Mouse (Mus musculus): ENCODE results near the gene Gm10198. TPM values are rescaled to one million over a fixed set of nuclear protein-coding genes. Genes with fewer than 3 reads are reported as not detected.
A peak's percentile ranks its signal among the peaks of the same experiment; 100 is the strongest.

The Gm10198 gene
- polyA plus RNA-seq, 1 experiment from 2014 or later = not detected

GRCm38 (mm10) chr13:111623112-111623511 is 30.5 kb downstream of the Gm10198 start:
- WGBS = 71% methylated on average over 7 of the region's 7 CpGs
- no peak overlapping the region for H3K4me3 ChIP-seq (replicated peaks; ENCODE audit: low read length)
- no peaks in the 10 kb centered on the region for H3K27me3 ChIP-seq (ENCODE audit: control insufficient read depth, insufficient read depth, low read length)
- H3K27ac ChIP-seq (ENCODE audit: low read length) = peak overlapping the region; percentile 36; the same call in 1 of the 2 replicates
- H3K4me2 ChIP-seq (ENCODE audit: low read depth, low read length) = no peak overlapping the region
- H3K4me1 ChIP-seq (ENCODE audit: control insufficient read depth, insufficient read depth, low read length) = no peaks in the 10 kb centered on the region
- no peaks in the 10 kb centered on the region for H3K36me3 ChIP-seq (ENCODE audit: control insufficient read depth, insufficient read depth, low read length)
- H3K9me3 ChIP-seq (replicated peaks; ENCODE audit: control insufficient read depth, low read length) = no peaks in the 10 kb centered on the region
- no peak overlapping the region for H3K9ac ChIP-seq (ENCODE audit: low read length)
- no peak for ATAC-seq (ENCODE audit: insufficient read depth, low FRiP score)

DNA sequence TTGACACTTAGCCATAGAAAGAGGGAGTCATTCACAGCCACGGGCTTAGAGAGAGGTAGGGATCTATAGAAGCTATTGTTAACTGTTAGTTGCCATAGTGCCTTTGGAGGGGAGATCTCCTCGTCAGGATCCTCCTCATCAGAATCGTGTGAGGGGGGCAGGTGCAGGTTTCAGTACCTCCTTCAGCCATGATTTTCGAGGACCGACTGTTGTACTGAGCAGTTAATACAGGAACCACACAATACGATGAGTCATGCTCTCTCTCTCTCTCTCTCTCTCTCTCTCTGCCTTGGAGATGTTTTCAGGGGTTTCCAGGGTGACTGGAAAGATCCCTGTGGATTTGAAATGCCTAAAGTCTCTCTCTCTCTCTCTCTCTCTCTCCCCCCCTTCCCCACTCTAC is 31.5 kb downstream of the Gm10198 start:
- no peak for ATAC-seq (ENCODE audit: insufficient read depth, low FRiP score)
- no peak overlapping the region for H3K4me2 ChIP-seq (ENCODE audit: low read depth, low read length)
- 66% methylated on average over 6 of the region's 6 CpGs for WGBS

GRCm38 (mm10) chr13:111634163-111635160 is 41.9 kb downstream of the Gm10198 start:
- Histone ChIP-seq H3K27ac (ENCODE audit: low read length) (no peak overlapping the region), H3K4me3 (replicated peaks; ENCODE audit: low read length) (no peak overlapping the region), H3K4me1 (ENCODE audit: control insufficient read depth, insufficient read depth, low read length) (no peaks in the 10 kb centered on the region), H3K36me3 (ENCODE audit: control insufficient read depth, insufficient read depth, low read length) (no peaks in the 10 kb centered on the region), H3K4me2 (ENCODE audit: low read depth, low read length) (no peak overlapping the region), H3K9ac (ENCODE audit: low read length) (no peak overlapping the region), H3K9me3 (replicated peaks; ENCODE audit: control insufficient read depth, low read length) (no peaks in the 10 kb centered on the region), H3K27me3 (ENCODE audit: control insufficient read depth, insufficient read depth, low read length) (no peaks in the 10 kb centered on the region)
- WGBS = 72% methylated on average over 13 of the region's 16 CpGs
- ATAC-seq (ENCODE audit: insufficient read depth, low FRiP score) = no peak

More for the DNA sequence above, 31.5 kb downstream of the Gm10198 start:
- H3K4me1 ChIP-seq (ENCODE audit: control insufficient read depth, insufficient read depth, low read length) = no peaks in the 10 kb centered on the region
- no peaks in the 10 kb centered on the region for H3K27me3 ChIP-seq (ENCODE audit: control insufficient read depth, insufficient read depth, low read length)
- H3K36me3 ChIP-seq (ENCODE audit: control insufficient read depth, insufficient read depth, low read length) = no peaks in the 10 kb centered on the region
- no peak overlapping the region for H3K9ac ChIP-seq (ENCODE audit: low read length)
- no peaks in the 10 kb centered on the region for H3K9me3 ChIP-seq (replicated peaks; ENCODE audit: control insufficient read depth, low read length)
- H3K27ac ChIP-seq (ENCODE audit: low read length) = no peak overlapping the region
- no peak overlapping the region for H3K4me3 ChIP-seq (replicated peaks; ENCODE audit: low read length)

DNA sequence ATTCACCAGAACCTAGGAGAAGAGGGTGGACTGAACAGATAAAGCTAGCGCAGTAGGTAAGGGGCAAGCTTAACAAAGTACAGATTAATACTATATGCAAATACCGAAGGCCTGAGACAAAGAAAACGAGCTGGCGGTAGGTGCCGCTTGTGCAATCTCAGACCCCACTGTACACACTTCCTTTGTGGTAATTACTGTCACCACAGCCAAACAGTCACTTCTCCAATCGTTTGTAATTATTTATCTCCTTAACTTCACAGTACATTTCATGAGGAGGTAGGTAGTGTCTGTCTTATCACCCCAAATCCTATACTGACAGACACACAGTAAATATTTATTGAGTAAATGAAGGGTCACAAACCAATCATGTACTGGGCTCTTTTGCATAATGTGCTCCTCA is 47.7 kb downstream of the Gm10198 start:
- Histone ChIP-seq H3K9me3 (replicated peaks; ENCODE audit: control insufficient read depth, low read length) (no peaks in the 10 kb centered on the region), H3K27ac (ENCODE audit: low read length) (no peak overlapping the region), H3K4me2 (ENCODE audit: low read depth, low read length) (no peak overlapping the region), H3K4me1 (ENCODE audit: control insufficient read depth, insufficient read depth, low read length) (no peaks in the 10 kb centered on the region), H3K9ac (ENCODE audit: low read length) (no peak overlapping the region), H3K27me3 (ENCODE audit: control insufficient read depth, insufficient read depth, low read length) (no peaks in the 10 kb centered on the region), H3K36me3 (ENCODE audit: control insufficient read depth, insufficient read depth, low read length) (no peaks in the 10 kb centered on the region), H3K4me3 (replicated peaks; ENCODE audit: low read length) (no peak overlapping the region)
- WGBS = 76% methylated on average over 6 of the region's 6 CpGs
- no peak for ATAC-seq (ENCODE audit: insufficient read depth, low FRiP score)

Other genes starting within 250 kb of the Gm10198 start
- 66.6 and 77.7 TPM in 2 replicates for gene Gpbp1, start 102.7 kb upstream of the Gm10198 start, polyA plus RNA-seq (2015; fragmentation: Nextera tagmentation; extraction: Ambion mirVana)
- not detected in 2 replicates for gene Gm49496, start 42.8 kb upstream of the Gm10198 start, polyA plus RNA-seq (2015; fragmentation: Nextera tagmentation; extraction: Ambion mirVana)
- gene Mier3, start 88.2 kb downstream of the Gm10198 start, polyA plus RNA-seq (2015; fragmentation: Nextera tagmentation; extraction: Ambion mirVana) = 18.2 and 18.6 TPM in 2 replicates
- gene Map3k1, start 216.2 kb downstream of the Gm10198 start, polyA plus RNA-seq (2015; fragmentation: Nextera tagmentation; extraction: Ambion mirVana) = 22.3 and 23.6 TPM in 2 replicates

Data from stomach, embryonic 16.5 days (tissue).